Mouse (Mus musculus) cerebellum, adult 8-10 months (tissue): Measurements from ENCODE around the gene Myo1a.

Source experiments
- DNase-seq: peaks from one replicate; pipeline ENCODE4 v3.0.0; 2022

The Myo1a gene

DNA sequence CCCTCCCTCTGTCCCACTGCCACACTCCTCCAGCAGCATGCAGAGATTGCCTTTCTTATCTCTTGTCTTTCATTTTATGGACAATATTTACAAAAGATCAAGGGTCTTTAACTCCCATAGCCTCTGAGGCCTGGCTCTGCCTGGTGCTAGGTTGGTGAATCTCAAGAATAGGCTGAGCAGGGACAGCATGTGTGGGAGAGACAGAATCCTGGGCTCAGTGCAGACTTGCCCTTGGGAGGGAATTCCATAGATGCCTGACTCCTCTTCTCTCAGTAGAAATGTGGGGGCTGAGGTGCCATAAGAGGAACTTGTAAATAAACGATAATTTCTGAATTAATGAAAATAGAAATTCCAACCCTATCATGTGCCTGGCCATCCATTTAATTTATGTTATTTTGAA lies 61.6 kb downstream of the Myo1a start:
- no peak for DNase-seq
